Mouse (Mus musculus) CH12.LX (cell line): Measurements from ENCODE around the gene Rras2.

Experiments
- EP300 ChIP-seq: IDR thresholded peaks from 2 replicates; pipeline ENCODE4 v1.6.1; 2011; ENCODE audit warnings: low read length, improper control_type of control experiment
- POLR2A ChIP-seq: IDR thresholded peaks from 2 replicates; pipeline ENCODE4 v1.6.1; 2011; ENCODE audit warnings: low read depth, mild to moderate bottlenecking, improper control_type of control experiment, low read length
- SIN3A ChIP-seq: IDR thresholded peaks from 2 replicates; pipeline ENCODE4 v1.6.1; 2012; ENCODE audit warnings: low read length, improper control_type of control experiment, inconsistent platforms
- TBP ChIP-seq: conservative IDR thresholded peaks from 2 replicates; pipeline ENCODE4 v1.6.1; 2011; ENCODE audit warnings: low read depth, low read length, improper control_type of control experiment
- TCF12 ChIP-seq: IDR thresholded peaks from 2 replicates; pipeline ENCODE4 v1.6.1; 2014; ENCODE audit warnings: low read depth, mild to moderate bottlenecking, inconsistent platforms, low read length, improper control_type of control experiment
- ZKSCAN1 ChIP-seq: IDR thresholded peaks from 2 replicates; pipeline ENCODE4 v1.6.1; 2012; ENCODE audit warnings: low read depth, inconsistent platforms, low read length, improper control_type of control experiment, borderline replicate concordance

- TF ChIP-seq TBP (no peak), ZKSCAN1 (no peak), POLR2A (no peak), EP300 (no peak), TCF12 (no peak), SIN3A (no peak)
Measured at GRCm38 (mm10) chr7:114090231-114090630, 27.4 kb downstream of the Rras2 start.
